Mouse (Mus musculus): ENCODE results near the gene Mapkap1. TPM values are rescaled to one million over a fixed set of nuclear protein-coding genes. Genes with fewer than 3 reads are reported as not detected.

The Mapkap1 gene
- polyA plus RNA-seq, 2 experiments: 14.9 to 25.5 TPM

DNA sequence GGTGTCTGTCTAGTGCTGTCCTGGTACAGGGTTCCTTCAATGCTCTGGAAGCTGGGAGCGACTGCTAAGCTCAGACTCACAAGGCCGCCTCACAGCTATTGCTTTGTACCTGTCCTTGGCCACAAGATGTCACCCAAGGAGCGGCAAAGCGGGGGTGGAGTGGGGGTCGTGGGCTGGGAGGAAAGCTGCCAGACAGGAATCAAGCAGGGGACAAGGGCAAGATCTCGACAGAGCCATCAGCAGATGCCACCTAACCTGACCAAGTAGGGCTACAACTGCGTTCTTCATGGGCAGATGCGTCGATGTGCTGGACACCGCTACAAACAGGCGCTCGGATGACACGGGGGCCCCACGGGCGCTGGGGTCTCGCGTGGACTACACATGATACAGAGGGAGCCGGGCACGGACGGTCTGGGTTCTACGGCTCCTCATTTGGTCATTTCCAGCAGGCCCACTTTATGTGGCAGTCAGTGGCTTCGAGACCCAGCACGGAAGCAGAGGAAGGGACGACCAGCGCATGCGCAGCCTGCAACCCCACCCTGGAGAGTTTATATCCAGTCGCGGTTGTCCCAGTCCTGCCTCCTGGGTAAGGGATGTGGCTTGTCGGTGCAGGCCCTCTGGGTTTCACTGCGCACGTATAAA, 264.9 kb downstream of the Mapkap1 start:
- peak; percentile 60 for ATAC-seq (ENCODE audit: insufficient read depth)
- peak overlapping the region; percentile 75 for H3K4me2 ChIP-seq (ENCODE audit: low read depth)
- TF ChIP-seq EP300 (IDR thresholded peaks at IDR 0.05; ENCODE audit: low read depth) (no peak), CTCF (IDR thresholded peaks at IDR 0.05; ENCODE audit: low read depth) (peak; percentile 79)
- H3K9me3 ChIP-seq (ENCODE audit: control insufficient read depth, low read length): no peaks in the 10 kb centered on the region
- DNase-seq (ENCODE audit: low read depth in 3 of 3, low spot score in 3 of 3): peak; percentile 18 to 39 (median 29)
- peak overlapping the region; percentile 36; the same call in 1 of the 2 replicates for H3K9ac ChIP-seq (replicated peaks)
- H3K27me3 ChIP-seq (ENCODE audit: control insufficient read depth, insufficient read depth, low read length): no peaks in the 10 kb centered on the region
- no peak overlapping the region for H3K27ac ChIP-seq
- H3K4me3 ChIP-seq (ENCODE audit: insufficient read depth in 1 of 2, low read depth in 2 of 2, low read length in 2 of 2): peak overlapping the region; percentile 50 to 63
- WGBS (ENCODE audit: insufficient replicate concordance): 28% methylated on average over 31 of the region's 31 CpGs
- H3K4me1 ChIP-seq (replicated peaks; ENCODE audit: control insufficient read depth in 2 of 2, insufficient read depth in 2 of 2, low read length in 1 of 2): peaks cover 0 to 3% of the 10 kb centered on the region in 2 experiments; a peak in 1 of 4 replicates
- peaks cover 15% of the 10 kb centered on the region for H3K36me3 ChIP-seq (replicated peaks; ENCODE audit: control insufficient read depth, insufficient read depth, low read depth)

GRCm38 (mm10) chr2:34673846-34674245, 267.3 kb downstream of the Mapkap1 start:
- Histone ChIP-seq H3K4me3 (ENCODE audit: insufficient read depth in 1 of 2, low read depth in 2 of 2, low read length in 2 of 2) (no peak overlapping the region), H3K9ac (replicated peaks) (no peak overlapping the region), H3K27me3 (ENCODE audit: control insufficient read depth, insufficient read depth, low read length) (no peaks in the 10 kb centered on the region), H3K4me1 (replicated peaks; ENCODE audit: control insufficient read depth in 2 of 2, insufficient read depth in 2 of 2, low read length in 1 of 2) (peaks cover 0 to 3% of the 10 kb centered on the region in 2 experiments; a peak in 1 of 4 replicates), H3K36me3 (replicated peaks; ENCODE audit: control insufficient read depth, insufficient read depth, low read depth) (peaks cover 38% of the 10 kb centered on the region), H3K27ac (no peak overlapping the region), H3K4me2 (ENCODE audit: low read depth) (no peak overlapping the region), H3K9me3 (ENCODE audit: control insufficient read depth, low read length) (no peaks in the 10 kb centered on the region)
- TF ChIP-seq CTCF (IDR thresholded peaks at IDR 0.05; ENCODE audit: low read depth) (no peak), EP300 (IDR thresholded peaks at IDR 0.05; ENCODE audit: low read depth) (no peak)
- WGBS (ENCODE audit: insufficient replicate concordance): 86% methylated on average over 11 of the region's 11 CpGs
- DNase-seq (ENCODE audit: low read depth in 3 of 3, low spot score in 3 of 3): no peak
- no peak for ATAC-seq (ENCODE audit: insufficient read depth)

Other genes starting within 250 kb of the Mapkap1 start
- 7.8 and 9.8 TPM in 2 replicates for gene Pbx3, start 33.6 kb upstream of the Mapkap1 start, polyA plus RNA-seq (2012; rRNA removed)
- 7.7 and 9.7 TPM in 2 replicates for gene Pbx3, start 33.6 kb upstream of the Mapkap1 start, polyA plus RNA-seq (2014; fragmentation: Nextera tagmentation; extraction: Ambion mirVana)

Data from liver, embryonic 14.5 days (tissue).